Mouse (Mus musculus) liver, postnatal 0 days (tissue): Measurements from ENCODE around the gene Nmi.

Source experiments
- CTCF ChIP-seq: sonication (generic); IDR thresholded peaks from 2 replicates; pipeline ENCODE4 v1.5.1; 2016; ENCODE audit warnings: antibody characterized with exemption, low read depth
- EP300 ChIP-seq: IDR thresholded peaks from 2 replicates; pipeline ENCODE4 v1.6.1; 2016; ENCODE audit warnings: antibody characterized with exemption, low read depth, mild to moderate bottlenecking

GRCm38 (mm10) chr2:51972142-51972541 is 1.2 kb downstream of the Nmi start:
- TF ChIP-seq CTCF (no peak), EP300 (no peak)
